Mouse (Mus musculus): ENCODE data around the gene Neurl1b. TPM values are rescaled to one million over a fixed set of nuclear protein-coding genes. Genes with fewer than 3 reads are reported as not detected.

Gene Neurl1b
- total and polyA plus RNA-seq, 3 experiments = 0.12 to 0.28 TPM; not detected in 1

- Histone ChIP-seq H3K27ac (ENCODE audit: control insufficient read depth, low read depth, low read length) (no peak overlapping the region), H3K9me3 (replicated peaks; ENCODE audit: insufficient read depth, low read length) (no peaks in the 10 kb centered on the region), H3K27me3 (ENCODE audit: control insufficient read depth in 1 of 2, insufficient read depth in 2 of 2, low read length in 2 of 2) (peaks cover 0 to 5% of the 10 kb centered on the region in 2 experiments; a peak in 3 of 4 replicates), H3K4me3 (ENCODE audit: control insufficient read depth in 1 of 2, insufficient read depth in 1 of 2, low read depth in 2 of 2, low read length in 2 of 2) (no peak overlapping the region), H3K36me3 (ENCODE audit: control insufficient read depth in 1 of 2, insufficient read depth in 2 of 2, low read length in 2 of 2) (no peaks in the 10 kb centered on the region), H3K9ac (ENCODE audit: control insufficient read depth, low read depth, low read length, poor library complexity, severe bottlenecking) (no peak overlapping the region), H3K79me2 (ENCODE audit: control insufficient read depth, insufficient read depth, low read length, poor library complexity) (no peaks in the 10 kb centered on the region), H3K4me1 (ENCODE audit: control insufficient read depth in 1 of 2, insufficient read depth in 2 of 2, low read length in 2 of 2) (0 out of 4 replicates have a peak, but pooled peaks cover 0 to 2% of the 10 kb centered on the region in 2 experiments)
- no peak for DNase-seq (ENCODE audit: low read depth, low spot score)
- no peak for TF ChIP-seq ZMIZ1 (IDR thresholded peaks at IDR 0.05; ENCODE audit: low read depth, low read length)
- no peak for TF ChIP-seq TAL1 (IDR thresholded peaks at IDR 0.05; ENCODE audit: low read length)
- TF ChIP-seq SIN3A (IDR thresholded peaks at IDR 0.05; ENCODE audit: low read length) = no peak
- no peak for TF ChIP-seq NRF1 (IDR thresholded peaks at IDR 0.05; ENCODE audit: insufficient read depth, low read depth, low read length, poor library complexity, severe bottlenecking)
- no peak for TF ChIP-seq POLR2A (IDR thresholded peaks at IDR 0.05; ENCODE audit: control insufficient read depth in 1 of 2, insufficient read depth in 1 of 2, low read depth in 1 of 2, low read length in 2 of 2, poor library complexity in 1 of 2)
- TF ChIP-seq NELFE (IDR thresholded peaks at IDR 0.05; ENCODE audit: low read depth, low read length) = no peak
- TF ChIP-seq MYB (IDR thresholded peaks at IDR 0.05; ENCODE audit: low read depth, low read length) = no peak
- TF ChIP-seq TBP (IDR thresholded peaks at IDR 0.05; ENCODE audit: low read depth, low read length) = no peak
- TF ChIP-seq MAFK (IDR thresholded peaks at IDR 0.05; ENCODE audit: borderline replicate concordance, low read depth, low read length) = no peak
These were observed 34.2 kb upstream of the Neurl1b start for GRCm38 (mm10) chr17:26380280-26380985.

- Histone ChIP-seq H3K79me2 (ENCODE audit: control insufficient read depth, insufficient read depth, low read length, poor library complexity) (no peaks in the 10 kb centered on the region), H3K9me3 (replicated peaks; ENCODE audit: insufficient read depth, low read length) (no peaks in the 10 kb centered on the region), H3K9ac (ENCODE audit: control insufficient read depth, low read depth, low read length, poor library complexity, severe bottlenecking) (no peak overlapping the region), H3K36me3 (ENCODE audit: control insufficient read depth in 1 of 2, insufficient read depth in 2 of 2, low read length in 2 of 2) (no peaks in the 10 kb centered on the region), H3K4me1 (ENCODE audit: control insufficient read depth in 1 of 2, insufficient read depth in 2 of 2, low read length in 2 of 2) (0 out of 4 replicates have a peak, but pooled peaks cover 0 to 2% of the 10 kb centered on the region in 2 experiments), H3K27ac (ENCODE audit: control insufficient read depth, low read depth, low read length) (no peak overlapping the region), H3K27me3 (ENCODE audit: control insufficient read depth in 1 of 2, insufficient read depth in 2 of 2, low read length in 2 of 2) (peaks cover 0 to 5% of the 10 kb centered on the region in 2 experiments; a peak in 3 of 4 replicates), H3K4me3 (ENCODE audit: control insufficient read depth in 1 of 2, insufficient read depth in 1 of 2, low read depth in 2 of 2, low read length in 2 of 2) (no peak overlapping the region)
- no peak for TF ChIP-seq ZMIZ1 (IDR thresholded peaks at IDR 0.05; ENCODE audit: low read depth, low read length)
- DNase-seq (ENCODE audit: low read depth, low spot score) = no peak
These were observed 33.6 kb upstream of the Neurl1b start for GRCm38 (mm10) chr17:26380986-26381446.

- Histone ChIP-seq H3K36me3 (ENCODE audit: control insufficient read depth in 1 of 2, insufficient read depth in 2 of 2, low read length in 2 of 2) (no peaks in the 10 kb centered on the region), H3K4me1 (ENCODE audit: control insufficient read depth in 1 of 2, insufficient read depth in 2 of 2, low read length in 2 of 2) (0 out of 4 replicates have a peak, but pooled peaks cover 0 to 2% of the 10 kb centered on the region in 2 experiments), H3K9ac (ENCODE audit: control insufficient read depth, low read depth, low read length, poor library complexity, severe bottlenecking) (no peak overlapping the region), H3K27me3 (ENCODE audit: control insufficient read depth in 1 of 2, insufficient read depth in 2 of 2, low read length in 2 of 2) (peaks cover 0 to 5% of the 10 kb centered on the region in 2 experiments; a peak in 3 of 4 replicates), H3K4me3 (ENCODE audit: control insufficient read depth in 1 of 2, insufficient read depth in 1 of 2, low read depth in 2 of 2, low read length in 2 of 2) (no peak overlapping the region), H3K9me3 (replicated peaks; ENCODE audit: insufficient read depth, low read length) (no peaks in the 10 kb centered on the region), H3K27ac (ENCODE audit: control insufficient read depth, low read depth, low read length) (no peak overlapping the region), H3K79me2 (ENCODE audit: control insufficient read depth, insufficient read depth, low read length, poor library complexity) (no peaks in the 10 kb centered on the region)
- DNase-seq (ENCODE audit: low read depth, low spot score) = no peak
- no peak for TF ChIP-seq MXI1 (IDR thresholded peaks at IDR 0.05; ENCODE audit: low read depth, low read length)
- no peak for TF ChIP-seq ZKSCAN1 (IDR thresholded peaks at IDR 0.05; ENCODE audit: low read depth, low read length)
- TF ChIP-seq MAX (IDR thresholded peaks at IDR 0.05; ENCODE audit: low read length) = no peak
- TF ChIP-seq RAD21 (IDR thresholded peaks at IDR 0.05; ENCODE audit: low read depth, low read length) = no peak
- no peak for TF ChIP-seq POLR2A (IDR thresholded peaks at IDR 0.05; ENCODE audit: control insufficient read depth in 1 of 2, insufficient read depth in 1 of 2, low read depth in 1 of 2, low read length in 2 of 2, poor library complexity in 1 of 2)
- no peak for TF ChIP-seq MYC (IDR thresholded peaks at IDR 0.05; ENCODE audit: low read depth, low read length)
- TF ChIP-seq ZC3H11A (IDR thresholded peaks at IDR 0.05; ENCODE audit: low read depth, low read length) = no peak
- no peak for TF ChIP-seq HCFC1 (IDR thresholded peaks at IDR 0.05; ENCODE audit: low read depth, low read length)
- TF ChIP-seq ZNF384 (IDR thresholded peaks at IDR 0.05; ENCODE audit: low read depth, low read length) = no peak
- no peak for TF ChIP-seq ZMIZ1 (IDR thresholded peaks at IDR 0.05; ENCODE audit: low read depth, low read length)
- no peak for TF ChIP-seq NRF1 (IDR thresholded peaks at IDR 0.05; ENCODE audit: insufficient read depth, low read depth, low read length, poor library complexity, severe bottlenecking)
- TF ChIP-seq TAL1 (IDR thresholded peaks at IDR 0.05; ENCODE audit: low read length) = no peak
- TF ChIP-seq SIN3A (IDR thresholded peaks at IDR 0.05; ENCODE audit: low read length) = no peak
- TF ChIP-seq CHD2 (IDR thresholded peaks at IDR 0.05; ENCODE audit: low read length) = no peak
- no peak for TF ChIP-seq SMC3 (IDR thresholded peaks at IDR 0.05; ENCODE audit: low read depth, low read length)
- no peak for TF ChIP-seq TBP (IDR thresholded peaks at IDR 0.05; ENCODE audit: low read depth, low read length)
- TF ChIP-seq RCOR1 (IDR thresholded peaks at IDR 0.05; ENCODE audit: low read depth, low read length) = no peak
- TF ChIP-seq BHLHE40 (IDR thresholded peaks at IDR 0.05; ENCODE audit: borderline replicate concordance, low read depth, low read length) = no peak
- no peak for TF ChIP-seq GABPA (IDR thresholded peaks at IDR 0.05; ENCODE audit: low read depth, low read length)
- no peak for TF ChIP-seq TCF12 (IDR thresholded peaks at IDR 0.05; ENCODE audit: low read depth, low read length)
These were observed 33.0 kb upstream of the Neurl1b start for GRCm38 (mm10) chr17:26381613-26382012.
